Mouse (Mus musculus) spleen, adult 2 months (tissue): Measurements from ENCODE around the gene Irx3.

Source experiments
- CTCF ChIP-seq: fragments of 200-500 bp; IDR thresholded peaks from 2 replicates; pipeline ENCODE4 v1.5.1; 2011; ENCODE audit warnings: mild to moderate bottlenecking, inconsistent platforms; ENCODE audit not compliant: insufficient read depth, insufficient read length, insufficient replicate concordance; ENCODE audit errors: extremely low read depth
- POLR2A ChIP-seq: fragments of 200-500 bp; IDR thresholded peaks from 2 replicates; pipeline ENCODE4 v1.6.1; 2011; ENCODE audit warnings: low read depth, low read length, inconsistent platforms

DNA sequence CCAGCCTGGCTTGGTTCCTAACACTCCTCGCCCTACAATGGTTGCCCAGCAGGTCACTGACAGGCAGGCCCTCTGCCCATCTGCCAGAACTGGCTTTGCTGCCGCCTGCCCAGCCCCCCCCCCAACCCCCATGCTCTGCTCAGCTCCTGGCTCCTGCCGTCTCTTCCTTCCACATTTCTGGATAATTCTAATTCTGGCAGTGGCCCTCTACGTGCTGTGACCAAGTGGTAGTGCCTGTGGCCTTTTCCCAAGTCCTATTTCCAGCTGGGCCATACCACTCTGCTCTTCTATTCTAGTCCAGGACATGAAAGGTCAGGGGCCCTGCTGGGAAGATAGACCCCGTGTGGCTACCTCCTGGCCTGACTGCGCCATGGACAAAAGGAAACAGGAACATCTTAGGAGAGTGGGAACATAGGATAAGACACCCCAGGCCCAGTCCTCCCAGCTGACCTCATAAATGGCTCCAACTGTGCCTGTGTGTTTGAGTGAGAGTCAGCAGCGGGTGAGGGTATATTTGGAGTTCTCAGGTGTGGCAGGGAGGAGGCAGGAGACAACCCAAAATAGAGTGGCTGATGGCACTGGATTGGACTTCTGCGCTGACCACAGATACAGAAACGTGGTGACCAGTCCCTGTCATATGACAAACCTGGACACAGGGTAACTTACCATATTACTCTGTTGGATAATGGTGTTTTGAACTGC is 14.5 kb downstream of the Irx3 start:
- TF ChIP-seq CTCF (no peak), POLR2A (no peak)
